Mouse (Mus musculus): ENCODE measurements at regions not wholly inside any gene's neighbourhood (a gene's known extent, or its start where the extent isn't known, plus 50 kb on each side); places are given as distances from the start of the nearest gene placed in this dataset.

GRCm38 (mm10) chr10:83852194-83852593 lies 129.5 kb downstream of the 1500009L16Rik start:
- WGBS, result 53% methylated on average over 5 of the region's 5 CpGs
- H3K9me3 ChIP-seq (ENCODE audit: low read length), result no peaks in the 10 kb centered on the region
- no peaks in the 10 kb centered on the region for H3K36me3 ChIP-seq (ENCODE audit: insufficient read depth)
- DNase-seq (peak; percentile 30), ATAC-seq (no peak)
- no peaks in the 10 kb centered on the region for H3K27me3 ChIP-seq (ENCODE audit: insufficient read depth, low read length)
- H3K27ac ChIP-seq (ENCODE audit: low read depth, low read length), result no peak overlapping the region
- no peak overlapping the region for H3K9ac ChIP-seq
- no peak for TF ChIP-seq CTCF (IDR thresholded peaks at IDR 0.05; ENCODE audit: low read depth)
- no peak overlapping the region for H3K4me3 ChIP-seq (ENCODE audit: low read depth, low read length)
- H3K4me1 ChIP-seq (ENCODE audit: insufficient read depth), result no peaks in the 10 kb centered on the region
- H3K4me2 ChIP-seq (ENCODE audit: low read depth), result no peak overlapping the region

DNA sequence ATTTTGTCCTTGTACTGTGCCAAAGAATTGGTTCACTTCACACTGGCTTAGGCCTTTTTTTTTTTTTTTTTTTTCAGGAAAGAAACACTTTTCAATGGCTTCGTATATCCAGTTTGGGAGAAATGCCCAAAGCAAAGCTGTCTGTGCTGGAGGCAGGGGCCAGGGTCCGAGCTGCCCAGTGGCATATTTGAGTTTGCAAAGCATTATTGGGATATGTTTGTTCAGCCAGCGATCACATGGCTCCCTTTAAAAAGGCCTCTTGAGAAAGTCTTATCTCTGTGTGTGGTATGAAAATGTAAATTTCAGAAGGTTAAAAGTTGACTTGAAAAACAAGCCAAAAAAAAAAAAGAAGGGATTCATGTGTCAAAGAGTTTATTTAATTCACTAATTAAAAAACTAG lies 130.1 kb downstream of the 1500009L16Rik start:
- no peak for DNase-seq
- no peak for TF ChIP-seq CTCF (IDR thresholded peaks at IDR 0.05; ENCODE audit: low read depth)
- no peaks in the 10 kb centered on the region for H3K4me1 ChIP-seq (ENCODE audit: insufficient read depth)
- H3K36me3 ChIP-seq (ENCODE audit: insufficient read depth), result no peaks in the 10 kb centered on the region
- no peak overlapping the region for H3K27ac ChIP-seq (ENCODE audit: low read depth, low read length)
- H3K4me3 ChIP-seq (ENCODE audit: low read depth, low read length), result no peak overlapping the region
- WGBS, result 57% methylated on average over 3 of the region's 3 CpGs
- ATAC-seq, result no peak
- H3K4me2 ChIP-seq (ENCODE audit: low read depth), result no peak overlapping the region
- H3K27me3 ChIP-seq (ENCODE audit: insufficient read depth, low read length), result no peaks in the 10 kb centered on the region
- H3K9ac ChIP-seq, result no peak overlapping the region
- H3K9me3 ChIP-seq (ENCODE audit: low read length), result no peaks in the 10 kb centered on the region

- DNase-seq, result no peak
- 78% methylated on average over 14 of the region's 14 CpGs for WGBS
- no peak for TF ChIP-seq CTCF (IDR thresholded peaks at IDR 0.05; ENCODE audit: low read depth)
Measured at GRCm38 (mm10) chr10:83857794-83858442, 135.3 kb downstream of the 1500009L16Rik start.

GRCm38 (mm10) chr10:83858689-83859088 lies 136.0 kb downstream of the 1500009L16Rik start:
- H3K27ac ChIP-seq (ENCODE audit: low read depth, low read length), result peak overlapping the region; percentile 1; the same call in 1 of the 2 replicates
- WGBS, result 43% methylated on average over 6 of the region's 6 CpGs
- DNase-seq, result no peak

More at GRCm38 (mm10) chr10:83857794-83858442, 135.3 kb downstream of the 1500009L16Rik start:
- no peak for ATAC-seq
- H3K4me3 ChIP-seq (ENCODE audit: low read depth, low read length), result no peak overlapping the region
- no peaks in the 10 kb centered on the region for H3K36me3 ChIP-seq (ENCODE audit: insufficient read depth)
- no peaks in the 10 kb centered on the region for H3K4me1 ChIP-seq (ENCODE audit: insufficient read depth)
- no peaks in the 10 kb centered on the region for H3K9me3 ChIP-seq (ENCODE audit: low read length)
- H3K27ac ChIP-seq (ENCODE audit: low read depth, low read length), result no peak overlapping the region
- no peaks in the 10 kb centered on the region for H3K27me3 ChIP-seq (ENCODE audit: insufficient read depth, low read length)
- no peak overlapping the region for H3K9ac ChIP-seq
- H3K4me2 ChIP-seq (ENCODE audit: low read depth), result no peak overlapping the region

GRCm38 (mm10) chr10:83859633-83860032 lies 137.0 kb downstream of the 1500009L16Rik start:
- Histone ChIP-seq H3K4me3 (ENCODE audit: low read depth, low read length) (no peak overlapping the region), H3K9me3 (ENCODE audit: low read length) (no peaks in the 10 kb centered on the region), H3K27ac (ENCODE audit: low read depth, low read length) (no peak overlapping the region), H3K9ac (no peak overlapping the region), H3K4me1 (ENCODE audit: insufficient read depth) (no peaks in the 10 kb centered on the region), H3K4me2 (ENCODE audit: low read depth) (no peak overlapping the region), H3K36me3 (ENCODE audit: insufficient read depth) (no peaks in the 10 kb centered on the region), H3K27me3 (ENCODE audit: insufficient read depth, low read length) (no peaks in the 10 kb centered on the region)
- no peak for TF ChIP-seq CTCF (IDR thresholded peaks at IDR 0.05; ENCODE audit: low read depth)
- DNase-seq, result no peak
- no peak for ATAC-seq
- 73% methylated on average over 4 of the region's 4 CpGs for WGBS

More at GRCm38 (mm10) chr10:83858689-83859088, 136.0 kb downstream of the 1500009L16Rik start:
- H3K4me2 ChIP-seq (ENCODE audit: low read depth), result no peak overlapping the region
- no peaks in the 10 kb centered on the region for H3K27me3 ChIP-seq (ENCODE audit: insufficient read depth, low read length)
- H3K4me3 ChIP-seq (ENCODE audit: low read depth, low read length), result no peak overlapping the region
- no peaks in the 10 kb centered on the region for H3K9me3 ChIP-seq (ENCODE audit: low read length)
- no peak for TF ChIP-seq CTCF (IDR thresholded peaks at IDR 0.05; ENCODE audit: low read depth)
- no peak overlapping the region for H3K9ac ChIP-seq
- no peak for ATAC-seq
- no peaks in the 10 kb centered on the region for H3K36me3 ChIP-seq (ENCODE audit: insufficient read depth)
- no peaks in the 10 kb centered on the region for H3K4me1 ChIP-seq (ENCODE audit: insufficient read depth)

- no peak overlapping the region for H3K4me2 ChIP-seq (ENCODE audit: low read depth)
- H3K9ac ChIP-seq, result no peak overlapping the region
- H3K27me3 ChIP-seq (ENCODE audit: insufficient read depth, low read length), result no peaks in the 10 kb centered on the region
- no peaks in the 10 kb centered on the region for H3K9me3 ChIP-seq (ENCODE audit: low read length)
- TF ChIP-seq CTCF (IDR thresholded peaks at IDR 0.05; ENCODE audit: low read depth), result no peak
- no peaks in the 10 kb centered on the region for H3K4me1 ChIP-seq (ENCODE audit: insufficient read depth)
- WGBS, result 25% methylated on average over 5 of the region's 5 CpGs
- ATAC-seq, result peak; percentile 86
- H3K36me3 ChIP-seq (ENCODE audit: insufficient read depth), result no peaks in the 10 kb centered on the region
- no peak overlapping the region for H3K4me3 ChIP-seq (ENCODE audit: low read depth, low read length)
- H3K27ac ChIP-seq (ENCODE audit: low read depth, low read length), result no peak overlapping the region
- DNase-seq, result peak; percentile 29
Measured at GRCm38 (mm10) chr10:83861574-83862190, 139.0 kb downstream of the 1500009L16Rik start.

GRCm38 (mm10) chr10:83864591-83864990 lies 141.9 kb downstream of the 1500009L16Rik start:
- ATAC-seq (no peak), DNase-seq (no peak)
- H3K9ac ChIP-seq, result no peak overlapping the region
- no peaks in the 10 kb centered on the region for H3K9me3 ChIP-seq (ENCODE audit: low read length)
- no peak overlapping the region for H3K27ac ChIP-seq (ENCODE audit: low read depth, low read length)
- H3K4me3 ChIP-seq (ENCODE audit: low read depth, low read length), result no peak overlapping the region
- no peaks in the 10 kb centered on the region for H3K4me1 ChIP-seq (ENCODE audit: insufficient read depth)
- no peak for TF ChIP-seq CTCF (IDR thresholded peaks at IDR 0.05; ENCODE audit: low read depth)
- no peaks in the 10 kb centered on the region for H3K27me3 ChIP-seq (ENCODE audit: insufficient read depth, low read length)
- no peaks in the 10 kb centered on the region for H3K36me3 ChIP-seq (ENCODE audit: insufficient read depth)
- no peak overlapping the region for H3K4me2 ChIP-seq (ENCODE audit: low read depth)
- 66% methylated on average over 8 of the region's 8 CpGs for WGBS

Measured in forebrain, postnatal 0 days (tissue).